Mouse (Mus musculus) liver, embryonic 12.5 days (tissue): ENCODE data around the gene Pde4d. TPM values are rescaled to one million over a fixed set of nuclear protein-coding genes. Genes with fewer than 3 reads are reported as not detected.

Experiments used
- ATAC-seq: fragments of 200-750 bp; cut with Nextera tagmentation; 2 replicates; pipeline ENCODE4 v1.8.0; 2017; ENCODE audit warnings: moderate number of reproducible peaks, mild to moderate bottlenecking, moderate library complexity
- H3K27ac ChIP-seq: fragments of 300-500 bp; sonication (generic); 2 replicates; pipeline ENCODE4 v1.5.1; 2016; ENCODE audit warnings: mild to moderate bottlenecking
- H3K27me3 ChIP-seq: fragments of 300-500 bp; sonication (generic); replicated peaks from 2 replicates; pipeline ENCODE4 v1.6.1; 2016; ENCODE audit warnings: mild to moderate bottlenecking, moderate library complexity
- H3K36me3 ChIP-seq: fragments of 300-500 bp; sonication (generic); 2 replicates; pipeline ENCODE4 v1.6.1; 2016; ENCODE audit warnings: mild to moderate bottlenecking, moderate library complexity
- H3K4me1 ChIP-seq: fragments of 300-500 bp; sonication (generic); 2 replicates; pipeline ENCODE4 v1.6.1; 2016
- H3K4me2 ChIP-seq: fragments of 300-500 bp; sonication (generic); 2 replicates; pipeline ENCODE4 v1.6.1; 2016; ENCODE audit warnings: mild to moderate bottlenecking, moderate library complexity
- H3K4me3 ChIP-seq: fragments of 300-500 bp; sonication (generic); 2 replicates; pipeline ENCODE4 v1.5.1; 2016; ENCODE audit warnings: mild to moderate bottlenecking, moderate library complexity
- H3K9ac ChIP-seq: fragments of 300-500 bp; sonication (generic); 2 replicates; pipeline ENCODE4 v1.6.1; 2016; ENCODE audit warnings: mild to moderate bottlenecking, moderate library complexity
- H3K9me3 ChIP-seq: fragments of 300-500 bp; sonication (generic); replicated peaks from 2 replicates; pipeline ENCODE4 v1.6.1; 2016; ENCODE audit warnings: mild to moderate bottlenecking, moderate library complexity
- WGBS: fragments of 180-500 bp; shearing (Covaris S2); methylation state at CpG from one replicate; pipeline ENCODE4 v1.1.7; 2016; ENCODE audit not compliant: insufficient replicate concordance; 5-methylcytosine and 5-hydroxymethylcytosine counted together
- polyA plus RNA-seq: library from polyadenylated mRNA; unstranded; fragments of >200 nt; fragmentation: Nextera tagmentation; extraction: Ambion mirVana; gene quantifications from 2 replicates; pipeline ENCODE4 v1.2.1, GENCODE M21; 2016

The Pde4d gene
- polyA plus RNA-seq, 1 experiment from 2014 or later: 19.4 TPM

GRCm38 (mm10) chr13:109625466-109626129 is 1175.8 kb downstream of the Pde4d start:
- H3K4me1 ChIP-seq: peaks cover 17% of the 10 kb centered on the region; the same call in 1 of the 2 replicates
- no peak overlapping the region for H3K9ac ChIP-seq
- no peak overlapping the region for H3K4me3 ChIP-seq
- no peaks in the 10 kb centered on the region for H3K27me3 ChIP-seq
- H3K4me2 ChIP-seq: no peak overlapping the region
- ATAC-seq: no peak
- H3K9me3 ChIP-seq: no peaks in the 10 kb centered on the region
- no peaks in the 10 kb centered on the region for H3K36me3 ChIP-seq
- 76% methylated on average over 18 of the region's 18 CpGs for WGBS
- no peak overlapping the region for H3K27ac ChIP-seq

GRCm38 (mm10) chr13:109627265-109627664 is 1177.5 kb downstream of the Pde4d start:
- Histone ChIP-seq H3K9ac (no peak overlapping the region), H3K4me2 (no peak overlapping the region), H3K4me3 (no peak overlapping the region), H3K9me3 (no peaks in the 10 kb centered on the region), H3K36me3 (no peaks in the 10 kb centered on the region), H3K4me1 (peaks cover 30% of the 10 kb centered on the region), H3K27ac (no peak overlapping the region), H3K27me3 (no peaks in the 10 kb centered on the region)
- ATAC-seq: no peak
- WGBS: 86% methylated on average over 2 of the region's 2 CpGs

GRCm38 (mm10) chr13:109628606-109629005 is 1178.9 kb downstream of the Pde4d start:
- Histone ChIP-seq H3K4me3 (no peak overlapping the region), H3K9ac (no peak overlapping the region), H3K27me3 (no peaks in the 10 kb centered on the region), H3K9me3 (no peaks in the 10 kb centered on the region), H3K4me1 (peaks cover 38% of the 10 kb centered on the region), H3K36me3 (no peaks in the 10 kb centered on the region), H3K27ac (no peak overlapping the region), H3K4me2 (no peak overlapping the region)
- ATAC-seq: no peak
- 87% methylated on average over 4 of the region's 4 CpGs for WGBS

- 73% methylated on average over 5 of the region's 5 CpGs for WGBS
- Histone ChIP-seq H3K4me2 (no peak overlapping the region), H3K9me3 (no peaks in the 10 kb centered on the region), H3K4me1 (peaks cover 42% of the 10 kb centered on the region), H3K27me3 (no peaks in the 10 kb centered on the region), H3K9ac (no peak overlapping the region), H3K4me3 (no peak overlapping the region), H3K27ac (no peak overlapping the region), H3K36me3 (no peaks in the 10 kb centered on the region)
- ATAC-seq: no peak
Observed at GRCm38 (mm10) chr13:109629216-109629615, 1179.5 kb downstream of the Pde4d start.

- H3K27me3 ChIP-seq: no peaks in the 10 kb centered on the region
- no peak overlapping the region for H3K4me2 ChIP-seq
- ATAC-seq: no peak
- no peaks in the 10 kb centered on the region for H3K36me3 ChIP-seq
- peak overlapping the region; percentile 66 for H3K27ac ChIP-seq
- no peak overlapping the region for H3K9ac ChIP-seq
- no peaks in the 10 kb centered on the region for H3K9me3 ChIP-seq
- H3K4me1 ChIP-seq: peaks cover 44% of the 10 kb centered on the region
- 57% methylated on average over 10 of the region's 10 CpGs for WGBS
- no peak overlapping the region for H3K4me3 ChIP-seq
Observed at GRCm38 (mm10) chr13:109631399-109632026, 1181.8 kb downstream of the Pde4d start.

GRCm38 (mm10) chr13:109632387-109633036 is 1182.8 kb downstream of the Pde4d start:
- peak; percentile 64 for ATAC-seq
- peak overlapping the region; percentile 83 for H3K27ac ChIP-seq
- 16% methylated on average over 7 of the region's 7 CpGs for WGBS
- no peaks in the 10 kb centered on the region for H3K27me3 ChIP-seq
- H3K9me3 ChIP-seq: no peaks in the 10 kb centered on the region
- H3K9ac ChIP-seq: peak overlapping the region; percentile 60
- H3K4me3 ChIP-seq: peak overlapping the region; percentile 25
- peak overlapping the region; percentile 48 for H3K4me2 ChIP-seq
- peaks cover 44% of the 10 kb centered on the region for H3K4me1 ChIP-seq
- H3K36me3 ChIP-seq: no peaks in the 10 kb centered on the region

GRCm38 (mm10) chr13:109633037-109633418 is 1183.3 kb downstream of the Pde4d start:
- 19% methylated on average over 3 of the region's 3 CpGs for WGBS
- Histone ChIP-seq H3K4me3 (0 out of 2 replicates have a peak overlapping the region, but pooled peaks have one; percentile 8), H3K27ac (peak overlapping the region; percentile 83), H3K27me3 (no peaks in the 10 kb centered on the region), H3K36me3 (no peaks in the 10 kb centered on the region), H3K9ac (peak overlapping the region; percentile 60; the same call in 1 of the 2 replicates), H3K4me2 (peak overlapping the region; percentile 48), H3K4me1 (peaks cover 44% of the 10 kb centered on the region), H3K9me3 (no peaks in the 10 kb centered on the region)
- ATAC-seq: peak; percentile 48; the same call in 1 of the 2 replicates

GRCm38 (mm10) chr13:109635901-109636520 is 1186.3 kb downstream of the Pde4d start:
- Histone ChIP-seq H3K4me3 (no peak overlapping the region), H3K36me3 (no peaks in the 10 kb centered on the region), H3K27ac (peak overlapping the region; percentile 52), H3K4me2 (no peak overlapping the region), H3K9ac (no peak overlapping the region), H3K27me3 (no peaks in the 10 kb centered on the region), H3K4me1 (peaks cover 56% of the 10 kb centered on the region), H3K9me3 (no peaks in the 10 kb centered on the region)
- 63% methylated on average over 10 of the region's 10 CpGs for WGBS
- peak; percentile 30 for ATAC-seq

- no peak overlapping the region for H3K27ac ChIP-seq
Observed at GRCm38 (mm10) chr13:109638273-109638672, 1188.5 kb downstream of the Pde4d start.

GRCm38 (mm10) chr13:109639286-109639685 is 1189.5 kb downstream of the Pde4d start:
- Histone ChIP-seq H3K27ac (0 out of 2 replicates have a peak overlapping the region, but pooled peaks have one; percentile 2), H3K27me3 (no peaks in the 10 kb centered on the region), H3K9me3 (no peaks in the 10 kb centered on the region), H3K4me1 (peaks cover 58% of the 10 kb centered on the region), H3K4me3 (no peak overlapping the region), H3K4me2 (no peak overlapping the region), H3K36me3 (no peaks in the 10 kb centered on the region), H3K9ac (no peak overlapping the region)
- no peak for ATAC-seq
- 77% methylated on average over 6 of the region's 6 CpGs for WGBS

More at GRCm38 (mm10) chr13:109638273-109638672, 1188.5 kb downstream of the Pde4d start:
- Histone ChIP-seq H3K36me3 (no peaks in the 10 kb centered on the region), H3K9me3 (no peaks in the 10 kb centered on the region), H3K4me1 (peaks cover 54% of the 10 kb centered on the region), H3K4me2 (no peak overlapping the region), H3K9ac (no peak overlapping the region), H3K4me3 (no peak overlapping the region), H3K27me3 (no peaks in the 10 kb centered on the region)
- no peak for ATAC-seq

GRCm38 (mm10) chr13:109641562-109641961 is 1191.8 kb downstream of the Pde4d start:
- no peaks in the 10 kb centered on the region for H3K27me3 ChIP-seq
- WGBS: 34% methylated on average over 6 of the region's 6 CpGs
- H3K27ac ChIP-seq: peak overlapping the region; percentile 41; the same call in 1 of the 2 replicates
- H3K4me2 ChIP-seq: no peak overlapping the region
- no peaks in the 10 kb centered on the region for H3K9me3 ChIP-seq
- H3K4me1 ChIP-seq: peaks cover 70% of the 10 kb centered on the region
- no peak for ATAC-seq
- H3K4me3 ChIP-seq: no peak overlapping the region
- no peak overlapping the region for H3K9ac ChIP-seq
- no peaks in the 10 kb centered on the region for H3K36me3 ChIP-seq

GRCm38 (mm10) chr13:109643419-109643818 is 1193.7 kb downstream of the Pde4d start:
- peak overlapping the region; percentile 60 for H3K4me2 ChIP-seq
- H3K36me3 ChIP-seq: no peaks in the 10 kb centered on the region
- H3K27me3 ChIP-seq: no peaks in the 10 kb centered on the region
- H3K27ac ChIP-seq: peak overlapping the region; percentile 84
- no peak overlapping the region for H3K9ac ChIP-seq
- no peaks in the 10 kb centered on the region for H3K9me3 ChIP-seq
- WGBS: 63% methylated on average over 3 of the region's 3 CpGs
- no peak for ATAC-seq
- no peak overlapping the region for H3K4me3 ChIP-seq
- peaks cover 85% of the 10 kb centered on the region for H3K4me1 ChIP-seq
